Mouse (Mus musculus): ENCODE data around the gene Eif1. TPM values are rescaled to one million over a fixed set of nuclear protein-coding genes. Genes with fewer than 3 reads are reported as not detected.
A peak's percentile ranks its signal among the peaks of the same experiment; 100 is the strongest.
"Not testable (repeated sequence)": the region's sequence is repeated elsewhere in the genome, so short reads cannot be mapped to it uniquely, and the experiment has no call there.

The Eif1 gene
- polyA plus RNA-seq, 1 experiment from 2014 or later: 1,585 TPM

GRCm38 (mm10) chr11:100361059-100361458 is 41.4 kb downstream of the Eif1 start:
- H3K4me3 ChIP-seq (replicated peaks); H3K27ac ChIP-seq; H3K9ac ChIP-seq; H3K36me3 ChIP-seq (replicated peaks); H3K4me2 ChIP-seq; H3K9me3 ChIP-seq; ATAC-seq (ENCODE audit: low FRiP score): not testable (repeated sequence)
- Histone ChIP-seq H3K4me1 (peaks cover 10% of the 10 kb centered on the region), H3K27me3 (peaks cover 38% of the 10 kb centered on the region)
- no CpG with 5 or more reads among the region's 13 CpGs for WGBS

- Histone ChIP-seq H3K4me2 (no peak overlapping the region), H3K4me1 (0 out of 2 replicates have a peak, but pooled peaks cover 4% of the 10 kb centered on the region), H3K4me3 (replicated peaks) (no peak overlapping the region), H3K9me3 (no peaks in the 10 kb centered on the region), H3K27me3 (peaks cover 34% of the 10 kb centered on the region), H3K9ac (no peak overlapping the region; the same call in 1 of the 2 replicates), H3K27ac (no peak overlapping the region), H3K36me3 (replicated peaks) (no peaks in the 10 kb centered on the region)
- ATAC-seq (ENCODE audit: low FRiP score): peak; percentile 59; the same call in 1 of the 2 replicates
- 15% methylated on average over 8 of the region's 8 CpGs for WGBS
These were observed 42.7 kb downstream of the Eif1 start for GRCm38 (mm10) chr11:100362209-100362978.

- WGBS: 21% methylated on average over 12 of the region's 12 CpGs
- peaks cover 30% of the 10 kb centered on the region for H3K27me3 ChIP-seq
- no peaks in the 10 kb centered on the region for H3K9me3 ChIP-seq
- H3K4me1 ChIP-seq: 0 out of 2 replicates have a peak, but pooled peaks cover 4% of the 10 kb centered on the region
- peak; percentile 36; the same call in 1 of the 2 replicates for ATAC-seq (ENCODE audit: low FRiP score)
- H3K4me2 ChIP-seq: no peak overlapping the region
- no peak overlapping the region for H3K27ac ChIP-seq
- H3K36me3 ChIP-seq (replicated peaks): no peaks in the 10 kb centered on the region
- no peak overlapping the region for H3K4me3 ChIP-seq (replicated peaks)
- no peak overlapping the region for H3K9ac ChIP-seq
These were observed 43.4 kb downstream of the Eif1 start for GRCm38 (mm10) chr11:100362979-100363562.

GRCm38 (mm10) chr11:100369145-100369544 is 49.5 kb downstream of the Eif1 start:
- H3K4me2 ChIP-seq: no peak overlapping the region
- H3K4me3 ChIP-seq (replicated peaks): no peak overlapping the region
- no peaks in the 10 kb centered on the region for H3K9me3 ChIP-seq
- H3K27ac ChIP-seq: no peak overlapping the region
- peaks cover 9% of the 10 kb centered on the region for H3K4me1 ChIP-seq
- no peak overlapping the region for H3K9ac ChIP-seq
- peaks cover 3% of the 10 kb centered on the region for H3K36me3 ChIP-seq (replicated peaks)
- 78% methylated on average over 7 of the region's 7 CpGs for WGBS
- ATAC-seq (ENCODE audit: low FRiP score): no peak
- 0 out of 2 replicates have a peak, but pooled peaks cover 3% of the 10 kb centered on the region for H3K27me3 ChIP-seq

- 83% methylated on average over 8 of the region's 8 CpGs for WGBS
- no peak for ATAC-seq (ENCODE audit: low FRiP score)
These were observed 50.1 kb downstream of the Eif1 start for GRCm38 (mm10) chr11:100369822-100370221.

More at GRCm38 (mm10) chr11:100369822-100370221, 50.1 kb downstream of the Eif1 start:
- Histone ChIP-seq H3K9ac (no peak overlapping the region), H3K4me3 (replicated peaks) (no peak overlapping the region), H3K27me3 (0 out of 2 replicates have a peak, but pooled peaks cover 3% of the 10 kb centered on the region), H3K27ac (no peak overlapping the region), H3K4me2 (no peak overlapping the region), H3K9me3 (no peaks in the 10 kb centered on the region), H3K4me1 (peaks cover 9% of the 10 kb centered on the region), H3K36me3 (replicated peaks) (peaks cover 4% of the 10 kb centered on the region)

Other genes with a start within 250 kb of the Eif1 start
- gene Krt32, start 231.7 kb upstream of the Eif1 start, polyA plus RNA-seq (2016; fragmentation: Nextera tagmentation; extraction: Ambion mirVana): not detected in 2 replicates
- gene Krt35, start 223.6 kb upstream of the Eif1 start, polyA plus RNA-seq (2016; fragmentation: Nextera tagmentation; extraction: Ambion mirVana): not detected in 2 replicates
- not detected in 2 replicates for gene Krt36, start 214.3 kb upstream of the Eif1 start, polyA plus RNA-seq (2016; fragmentation: Nextera tagmentation; extraction: Ambion mirVana)
- gene Krt13, start 198.3 kb upstream of the Eif1 start, polyA plus RNA-seq (2016; fragmentation: Nextera tagmentation; extraction: Ambion mirVana): not detected in 2 replicates
- gene Krt15, start 184.0 kb upstream of the Eif1 start, polyA plus RNA-seq (2016; fragmentation: Nextera tagmentation; extraction: Ambion mirVana): 2.4 and 6.0 TPM in 2 replicates
- gene Krt19, start 171.2 kb upstream of the Eif1 start, polyA plus RNA-seq (2016; fragmentation: Nextera tagmentation; extraction: Ambion mirVana): 2.0 and 2.7 TPM in 2 replicates
- gene Krt9, start 126.6 kb upstream of the Eif1 start, polyA plus RNA-seq (2016; fragmentation: Nextera tagmentation; extraction: Ambion mirVana): not detected in 2 replicates
- gene Krt14, start 112.3 kb upstream of the Eif1 start, polyA plus RNA-seq (2016; fragmentation: Nextera tagmentation; extraction: Ambion mirVana): 5.1 and 7.0 TPM in 2 replicates
- not detected in 2 replicates for gene Krt16, start 71.0 kb upstream of the Eif1 start, polyA plus RNA-seq (2016; fragmentation: Nextera tagmentation; extraction: Ambion mirVana)
- 0.51 and 0.91 TPM in 2 replicates for gene Krt17, start 58.9 kb upstream of the Eif1 start, polyA plus RNA-seq (2016; fragmentation: Nextera tagmentation; extraction: Ambion mirVana)
- gene Krt42, start 50.0 kb upstream of the Eif1 start, polyA plus RNA-seq (2016; fragmentation: Nextera tagmentation; extraction: Ambion mirVana): not detected in 2 replicates
- gene Gast, start 14.5 kb downstream of the Eif1 start, polyA plus RNA-seq (2016; fragmentation: Nextera tagmentation; extraction: Ambion mirVana): 1.1 TPM in 1 of 2 replicates, not detected in the other
- 96.3 and 116 TPM in 2 replicates for gene Hap1, start 36.2 kb downstream of the Eif1 start, polyA plus RNA-seq (2016; fragmentation: Nextera tagmentation; extraction: Ambion mirVana)
- gene Jup, start 77.9 kb downstream of the Eif1 start, polyA plus RNA-seq (2016; fragmentation: Nextera tagmentation; extraction: Ambion mirVana): 37.6 and 40.5 TPM in 2 replicates
- gene P3h4, start 95.0 kb downstream of the Eif1 start, polyA plus RNA-seq (2016; fragmentation: Nextera tagmentation; extraction: Ambion mirVana): 15.9 and 18.9 TPM in 2 replicates
- gene Fkbp10, start 95.8 kb downstream of the Eif1 start, polyA plus RNA-seq (2016; fragmentation: Nextera tagmentation; extraction: Ambion mirVana): 27.0 and 32.1 TPM in 2 replicates
- gene Nt5c3b, start 121.9 kb downstream of the Eif1 start, polyA plus RNA-seq (2016; fragmentation: Nextera tagmentation; extraction: Ambion mirVana): 106 and 111 TPM in 2 replicates
- gene Klhl10, start 122.0 kb downstream of the Eif1 start, polyA plus RNA-seq (2016; fragmentation: Nextera tagmentation; extraction: Ambion mirVana): 0.51 and 0.74 TPM in 2 replicates
- 13.9 and 16.7 TPM in 2 replicates for gene Klhl11, start 152.9 kb downstream of the Eif1 start, polyA plus RNA-seq (2016; fragmentation: Nextera tagmentation; extraction: Ambion mirVana)
- gene Acly, start 208.1 kb downstream of the Eif1 start, polyA plus RNA-seq (2016; fragmentation: Nextera tagmentation; extraction: Ambion mirVana): 320 and 356 TPM in 2 replicates
- 2.1 and 2.6 TPM in 2 replicates for gene Ttc25, start 225.7 kb downstream of the Eif1 start, polyA plus RNA-seq (2016; fragmentation: Nextera tagmentation; extraction: Ambion mirVana)